Mouse (Mus musculus) midbrain, embryonic 11.5 days (tissue): ENCODE measurements around the gene Ddx54. TPM values are rescaled to one million over a fixed set of nuclear protein-coding genes. Genes with fewer than 3 reads are reported as not detected.

Source experiments
- ATAC-seq: fragments of 200-750 bp; cut with Nextera tagmentation; 2 replicates; pipeline ENCODE4 v1.8.0; 2017; ENCODE audit warnings: moderate TSS enrichment, moderate library complexity; ENCODE audit not compliant: low FRiP score
- DNase-seq: peaks from one replicate; pipeline ENCODE4 v3.0.0; 2015; ENCODE audit warnings: low spot score; ENCODE audit errors: missing footprints
- H3K27ac ChIP-seq: fragments of 300-500 bp; sonication (generic); 2 replicates; pipeline ENCODE4 v1.5.1; 2014; ENCODE audit warnings: low read depth, low read length
- H3K27me3 ChIP-seq: fragments of 300-500 bp; sonication (generic); 2 replicates; pipeline ENCODE4 v1.6.1; 2014; ENCODE audit warnings: mild to moderate bottlenecking, low read length, moderate library complexity, mixed read lengths; ENCODE audit not compliant: control insufficient read depth, insufficient read depth
- H3K36me3 ChIP-seq: fragments of 300-500 bp; sonication (generic); 2 replicates; pipeline ENCODE4 v1.6.1; 2014; ENCODE audit warnings: mild to moderate bottlenecking, low read length, moderate library complexity, mixed read lengths; ENCODE audit not compliant: control insufficient read depth, insufficient read depth
- H3K4me1 ChIP-seq: fragments of 300-500 bp; sonication (generic); 2 replicates; pipeline ENCODE4 v1.6.1; 2014; ENCODE audit warnings: low read length; ENCODE audit not compliant: control insufficient read depth, insufficient read depth
- H3K4me2 ChIP-seq: fragments of 300-500 bp; sonication (generic); 2 replicates; pipeline ENCODE4 v1.6.1; 2014; ENCODE audit warnings: mild to moderate bottlenecking, moderate library complexity
- H3K4me3 ChIP-seq: fragments of 300-500 bp; sonication (generic); 2 replicates; pipeline ENCODE4 v1.5.1; 2014; ENCODE audit warnings: low read depth, low read length
- H3K9ac ChIP-seq: fragments of 300-500 bp; sonication (generic); 2 replicates; pipeline ENCODE4 v1.6.1; 2014; ENCODE audit warnings: low read length
- H3K9me3 ChIP-seq: fragments of 300-500 bp; sonication (generic); 2 replicates; pipeline ENCODE4 v1.6.1; 2016; ENCODE audit warnings: low read length; ENCODE audit not compliant: control insufficient read depth
- WGBS: fragments of 180-500 bp; shearing (Covaris S2); extraction: QIAGEN DNeasy Blood & Tissue Kit; methylation state at CpG from one replicate; pipeline ENCODE4 v1.1.7; 2014; 5-methylcytosine and 5-hydroxymethylcytosine counted together
- polyA plus RNA-seq: library from polyadenylated mRNA; unstranded; fragments of >200 nt; fragmentation: Nextera tagmentation; extraction: Ambion mirVana; gene quantifications from 2 replicates; pipeline ENCODE4 v1.2.1, GENCODE M21; 2014

Gene Ddx54
- polyA plus RNA-seq, 1 experiment from 2014 or later: 32.2 TPM

DNA sequence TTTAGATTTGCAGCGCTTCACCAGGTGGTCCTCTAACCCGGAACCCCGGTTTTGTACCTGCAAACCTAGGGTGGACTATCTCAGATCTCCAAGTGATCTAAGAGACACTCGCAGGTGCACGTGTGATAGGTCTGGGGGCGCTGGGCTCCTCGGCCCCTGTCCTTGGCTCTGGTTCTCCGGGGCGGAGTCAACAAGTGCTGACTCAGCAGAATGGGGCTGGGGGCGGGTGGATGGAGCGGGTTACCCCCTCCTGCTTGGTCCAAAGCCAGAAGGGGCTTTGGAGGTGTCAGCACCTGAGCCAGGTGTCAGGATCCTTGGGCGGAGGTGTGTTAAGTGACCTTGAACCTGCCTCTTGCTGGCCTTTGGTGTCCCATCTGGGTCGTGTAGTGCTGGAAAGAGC is 37.4 kb downstream of the Ddx54 start:
- Histone ChIP-seq H3K4me3 (no peak overlapping the region), H3K4me1 (peaks cover 6% of the 10 kb centered on the region), H3K9me3 (no peaks in the 10 kb centered on the region), H3K36me3 (no peaks in the 10 kb centered on the region), H3K4me2 (no peak overlapping the region), H3K27me3 (peaks cover 20% of the 10 kb centered on the region), H3K9ac (no peak overlapping the region), H3K27ac (no peak overlapping the region)
- no peak for DNase-seq
- ATAC-seq: no peak
- 26% methylated on average over 13 of the region's 13 CpGs for WGBS

DNA sequence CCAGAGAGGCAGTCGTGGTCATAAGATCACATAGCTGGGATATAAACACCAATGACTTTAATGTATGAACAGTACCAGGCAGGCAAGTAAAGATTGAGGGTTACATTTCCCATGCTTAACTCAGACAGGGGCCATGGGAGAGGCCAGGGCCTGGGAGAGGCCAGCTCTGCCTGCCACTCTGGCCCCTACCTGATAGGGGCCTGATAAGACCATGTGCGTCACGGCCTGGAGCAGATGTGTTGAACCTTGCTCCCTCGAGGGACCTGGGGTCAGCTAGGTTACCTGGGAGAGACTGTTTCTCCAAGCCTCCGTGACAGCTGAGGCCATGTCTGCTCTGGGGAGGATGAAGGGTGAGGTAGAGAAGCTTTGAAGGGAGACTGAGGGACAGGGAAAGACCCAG is 38.7 kb downstream of the Ddx54 start:
- H3K4me1 ChIP-seq: peaks cover 6% of the 10 kb centered on the region
- no peak overlapping the region for H3K9ac ChIP-seq
- 78% methylated on average over 5 of the region's 5 CpGs for WGBS
- no peak overlapping the region for H3K4me3 ChIP-seq
- ATAC-seq (no peak), DNase-seq (no peak)
- H3K27ac ChIP-seq: no peak overlapping the region
- no peaks in the 10 kb centered on the region for H3K9me3 ChIP-seq
- H3K4me2 ChIP-seq: no peak overlapping the region
- H3K36me3 ChIP-seq: no peaks in the 10 kb centered on the region
- H3K27me3 ChIP-seq: peaks cover 20% of the 10 kb centered on the region

DNA sequence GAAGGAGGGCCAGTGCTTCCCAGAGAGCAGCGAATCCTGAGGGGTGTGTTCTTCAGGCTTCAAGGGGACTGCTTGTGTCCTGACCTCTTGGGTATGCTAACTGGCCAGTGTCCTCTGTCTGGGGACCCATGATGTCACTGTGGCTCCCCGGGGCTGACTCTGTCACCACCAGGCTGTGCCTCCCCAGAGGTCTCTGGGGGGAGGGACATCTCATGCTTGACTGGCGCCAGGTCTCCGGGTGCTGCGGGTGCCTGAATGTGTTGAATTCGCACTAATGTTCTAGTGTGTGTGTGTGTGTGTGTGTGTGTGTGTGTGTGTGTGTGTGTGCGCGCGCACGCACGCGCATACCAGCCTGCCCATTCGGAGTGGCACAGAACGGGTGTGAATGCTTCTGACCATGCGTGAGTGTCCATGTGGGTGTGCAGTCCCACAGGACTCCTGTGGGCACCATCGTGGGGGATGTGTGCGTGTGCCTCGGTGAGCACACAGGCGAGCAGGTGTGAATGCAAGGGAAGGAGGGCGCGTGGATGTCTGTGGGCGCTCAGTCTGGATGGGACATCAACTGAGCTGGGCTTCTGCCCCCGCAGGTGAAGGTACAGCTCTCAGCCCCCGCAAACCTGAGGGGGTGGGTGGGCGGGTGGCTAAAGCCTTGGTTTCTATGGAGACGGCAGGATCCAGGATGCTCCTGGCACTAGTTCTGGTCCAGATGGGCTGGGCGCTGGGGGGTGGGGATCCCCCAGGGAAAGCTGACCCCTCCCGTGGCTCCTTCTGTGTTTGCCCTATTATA is 40.6 kb downstream of the Ddx54 start:
- ATAC-seq: no peak
- Histone ChIP-seq H3K4me2 (no peak overlapping the region), H3K9me3 (no peaks in the 10 kb centered on the region), H3K4me3 (no peak overlapping the region), H3K4me1 (peaks cover 6% of the 10 kb centered on the region), H3K27ac (no peak overlapping the region), H3K36me3 (no peaks in the 10 kb centered on the region), H3K9ac (no peak overlapping the region), H3K27me3 (peaks cover 17% of the 10 kb centered on the region)
- WGBS: 82% methylated on average over 28 of the region's 28 CpGs
- DNase-seq: peak; percentile 67

DNA sequence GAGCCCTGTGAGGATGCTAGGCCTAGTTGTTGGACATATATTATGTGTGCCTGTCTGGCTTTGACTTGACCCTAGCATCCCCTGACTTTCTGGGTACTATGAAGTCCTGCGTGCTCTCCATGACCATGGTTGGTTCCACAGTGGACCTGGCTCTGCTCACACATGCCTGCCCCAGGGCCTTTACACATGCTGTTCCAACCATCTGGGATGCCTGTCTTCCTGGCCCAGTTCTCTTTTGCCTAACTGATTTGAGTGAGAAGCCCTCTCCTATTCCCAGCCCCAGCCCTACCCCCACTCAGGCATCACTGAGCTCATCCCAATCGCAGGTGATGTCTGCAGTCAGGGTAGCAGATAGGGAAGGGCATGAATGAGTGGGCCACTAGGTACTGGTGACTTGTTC is 41.3 kb downstream of the Ddx54 start:
- Histone ChIP-seq H3K4me2 (no peak overlapping the region), H3K9ac (no peak overlapping the region), H3K36me3 (no peaks in the 10 kb centered on the region), H3K9me3 (no peaks in the 10 kb centered on the region), H3K4me1 (peaks cover 3% of the 10 kb centered on the region), H3K27ac (no peak overlapping the region), H3K4me3 (no peak overlapping the region), H3K27me3 (peaks cover 13% of the 10 kb centered on the region)
- WGBS: 90% methylated on average over 2 of the region's 2 CpGs
- DNase-seq (peak; percentile 35), ATAC-seq (no peak)

DNA sequence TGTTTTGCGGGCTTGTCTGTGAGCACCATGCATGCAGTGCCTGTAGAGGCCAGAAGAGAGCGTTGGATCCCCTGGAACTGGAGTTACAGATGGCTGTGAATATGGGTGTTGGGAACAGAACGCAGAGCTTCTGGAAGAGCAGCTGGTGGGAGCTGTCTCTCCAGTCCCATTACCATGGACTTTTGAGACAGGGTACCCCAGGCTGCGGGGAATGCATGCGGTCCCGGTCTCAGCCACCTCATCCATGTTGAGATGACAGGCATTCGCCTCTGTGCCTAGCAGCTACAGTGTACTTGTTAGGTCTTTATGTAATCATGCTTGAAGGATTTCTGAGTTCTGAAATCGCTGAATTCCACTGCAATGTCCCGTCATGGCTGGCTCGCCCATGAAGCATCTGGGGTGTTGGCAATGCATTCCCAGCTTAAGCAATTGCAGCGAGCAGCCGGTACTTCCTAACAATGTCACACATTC is 43.8 kb downstream of the Ddx54 start:
- Histone ChIP-seq H3K36me3 (no peaks in the 10 kb centered on the region), H3K27ac (no peak overlapping the region), H3K9me3 (no peaks in the 10 kb centered on the region), H3K4me3 (no peak overlapping the region), H3K9ac (no peak overlapping the region), H3K4me1 (no peaks in the 10 kb centered on the region), H3K4me2 (no peak overlapping the region), H3K27me3 (no peaks in the 10 kb centered on the region)
- DNase-seq (peak; percentile 19), ATAC-seq (no peak)
- 85% methylated on average over 12 of the region's 12 CpGs for WGBS

DNA sequence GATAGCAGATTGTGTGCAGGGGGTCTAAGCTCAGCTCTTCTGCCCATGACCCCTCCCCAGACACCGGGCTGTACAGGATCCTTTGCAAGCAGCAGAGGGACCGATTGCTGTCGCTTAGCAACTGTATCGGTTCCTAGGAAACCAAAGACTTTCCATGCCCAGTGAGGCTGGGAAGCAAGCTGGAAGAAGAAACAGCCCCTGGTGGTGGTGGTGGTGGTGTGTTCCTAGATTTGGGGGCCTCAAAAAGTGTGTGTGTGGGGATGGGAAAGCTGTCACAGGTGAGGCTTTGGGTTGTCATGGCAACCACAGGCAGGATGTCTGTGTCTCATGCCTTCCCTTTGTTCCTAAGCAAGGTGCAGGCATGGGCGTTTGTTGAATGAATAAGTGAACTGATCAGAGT is 48.3 kb downstream of the Ddx54 start:
- no peak overlapping the region for H3K4me2 ChIP-seq
- H3K4me3 ChIP-seq: no peak overlapping the region
- no peaks in the 10 kb centered on the region for H3K27me3 ChIP-seq
- no peak overlapping the region for H3K9ac ChIP-seq
- no peaks in the 10 kb centered on the region for H3K4me1 ChIP-seq
- no peak for ATAC-seq
- no peaks in the 10 kb centered on the region for H3K36me3 ChIP-seq
- no peaks in the 10 kb centered on the region for H3K9me3 ChIP-seq
- no peak for DNase-seq
- H3K27ac ChIP-seq: no peak overlapping the region
- 42% methylated on average over 5 of the region's 5 CpGs for WGBS

DNA sequence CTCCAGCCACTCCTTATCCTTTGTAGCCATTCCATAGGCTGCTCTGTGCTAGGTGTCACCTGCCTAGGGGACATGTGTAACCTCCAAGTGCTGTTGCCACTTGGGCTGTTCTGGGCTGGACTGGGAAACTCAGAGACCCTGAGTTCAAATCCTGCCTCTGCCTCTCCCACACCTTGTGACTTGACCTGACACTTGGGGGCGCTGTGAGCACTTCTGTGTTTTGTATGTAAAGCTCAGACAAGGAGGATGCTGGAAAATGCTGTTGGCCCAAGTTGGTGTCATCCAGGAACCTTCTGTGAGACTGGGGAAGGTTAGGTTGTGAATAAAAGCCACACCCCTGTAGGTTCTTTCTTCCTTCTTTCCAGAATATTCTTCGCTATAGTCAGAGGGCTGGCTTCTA is 52.3 kb downstream of the Ddx54 start:
- Histone ChIP-seq H3K9ac (no peak overlapping the region), H3K36me3 (no peaks in the 10 kb centered on the region), H3K9me3 (no peaks in the 10 kb centered on the region), H3K4me1 (no peaks in the 10 kb centered on the region), H3K4me3 (no peak overlapping the region), H3K27ac (no peak overlapping the region), H3K4me2 (no peak overlapping the region), H3K27me3 (no peaks in the 10 kb centered on the region)
- ATAC-seq (no peak), DNase-seq (no peak)
- 61% methylated on average over 2 of the region's 2 CpGs for WGBS

DNA sequence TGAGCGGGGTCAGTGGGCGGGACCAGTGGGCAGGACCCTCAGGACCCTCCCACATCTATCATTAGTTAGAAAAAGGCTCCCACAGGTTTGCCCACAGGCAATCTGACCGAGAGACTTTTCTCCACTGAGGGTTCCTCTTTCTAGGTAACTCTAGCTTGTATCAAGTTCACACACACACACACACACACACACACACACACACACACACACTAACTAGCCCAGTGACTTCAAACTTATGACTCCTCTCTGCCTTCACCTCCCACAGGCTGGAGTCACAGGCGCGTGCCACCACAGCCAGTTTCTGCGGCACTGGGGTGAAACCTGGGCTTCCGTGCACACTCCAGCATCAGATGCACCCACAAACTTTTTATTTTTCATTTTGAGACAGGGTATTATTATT is 56.2 kb downstream of the Ddx54 start:
- no peak overlapping the region for H3K27ac ChIP-seq
- no peak overlapping the region for H3K4me2 ChIP-seq
- H3K4me1 ChIP-seq: no peaks in the 10 kb centered on the region
- H3K9ac ChIP-seq: no peak overlapping the region
- H3K4me3 ChIP-seq: no peak overlapping the region
- no peaks in the 10 kb centered on the region for H3K9me3 ChIP-seq
- ATAC-seq: no peak
- 72% methylated on average over 7 of the region's 7 CpGs for WGBS
- DNase-seq: no peak
- H3K36me3 ChIP-seq: no peaks in the 10 kb centered on the region
- no peaks in the 10 kb centered on the region for H3K27me3 ChIP-seq

DNA sequence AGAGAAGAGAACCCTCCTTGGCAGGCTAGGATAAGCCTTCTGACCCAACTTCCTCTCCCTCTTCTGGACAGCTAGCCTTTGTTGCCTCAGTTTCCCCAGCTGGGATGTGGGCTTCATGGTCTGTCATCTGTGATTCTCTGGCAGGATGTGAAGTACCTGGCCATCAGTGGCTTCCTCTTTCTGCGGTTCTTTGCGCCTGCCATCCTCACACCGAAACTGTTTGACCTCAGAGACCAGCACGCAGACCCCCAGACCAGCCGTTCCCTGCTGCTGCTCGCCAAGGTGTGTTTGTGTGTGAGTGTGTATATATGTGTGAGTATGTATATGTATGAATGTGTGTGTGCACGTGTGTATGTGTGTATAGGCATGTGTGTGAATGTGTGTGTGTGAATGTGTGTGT is 57.6 kb downstream of the Ddx54 start:
- Histone ChIP-seq H3K4me2 (no peak overlapping the region), H3K4me3 (no peak overlapping the region), H3K27ac (no peak overlapping the region), H3K36me3 (no peaks in the 10 kb centered on the region), H3K9me3 (no peaks in the 10 kb centered on the region), H3K27me3 (no peaks in the 10 kb centered on the region), H3K4me1 (no peaks in the 10 kb centered on the region), H3K9ac (no peak overlapping the region)
- DNase-seq: no peak
- ATAC-seq: no peak
- WGBS: 86% methylated on average over 7 of the region's 7 CpGs
